Mouse (Mus musculus): ENCODE measurements around the gene Ptprd. TPM values are rescaled to one million over a fixed set of nuclear protein-coding genes. Genes with fewer than 3 reads are reported as not detected.

The Ptprd gene
- polyA plus RNA-seq, 1 experiment from 2014 or later, result 66.9 TPM

GRCm38 (mm10) chr4:75894871-75895270 lies 2316.9 kb downstream of the Ptprd start:
- no peaks in the 10 kb centered on the region for H3K4me1 ChIP-seq
- H3K4me2 ChIP-seq (replicated peaks), result no peak overlapping the region
- H3K9me3 ChIP-seq, result no peaks in the 10 kb centered on the region
- no peaks in the 10 kb centered on the region for H3K27me3 ChIP-seq (replicated peaks)
- H3K27ac ChIP-seq, result no peak overlapping the region
- H3K36me3 ChIP-seq, result no peaks in the 10 kb centered on the region
- ATAC-seq (ENCODE audit: low FRiP score, low read depth), result no peak
- 50% methylated on average over 4 of the region's 4 CpGs for WGBS
- H3K9ac ChIP-seq, result no peak overlapping the region
- no peak overlapping the region for H3K4me3 ChIP-seq

Small RNA genes lying within 50 kb of the gene (microRNA-seq; reads per million reads assigned to microRNA genes)
- not detected for gene Gm23159

All from neural tube, embryonic 12.5 days (tissue).